Mouse (Mus musculus): Measurements from ENCODE around the gene Shisa8.

- TF ChIP-seq CTCF (IDR thresholded peaks at IDR 0.05; ENCODE audit: borderline replicate concordance, extremely low read depth, insufficient read depth, insufficient read length) (no peak), POLR2A (IDR thresholded peaks at IDR 0.05; ENCODE audit: borderline replicate concordance, extremely low read depth, insufficient read depth, insufficient read length, poor library complexity, severe bottlenecking) (no peak)
Observed at GRCm38 (mm10) chr15:82170437-82171377, 41.9 kb downstream of the Shisa8 start.
